Mouse (Mus musculus): ENCODE results near the gene Tbc1d22b.

Gene Tbc1d22b

DNA sequence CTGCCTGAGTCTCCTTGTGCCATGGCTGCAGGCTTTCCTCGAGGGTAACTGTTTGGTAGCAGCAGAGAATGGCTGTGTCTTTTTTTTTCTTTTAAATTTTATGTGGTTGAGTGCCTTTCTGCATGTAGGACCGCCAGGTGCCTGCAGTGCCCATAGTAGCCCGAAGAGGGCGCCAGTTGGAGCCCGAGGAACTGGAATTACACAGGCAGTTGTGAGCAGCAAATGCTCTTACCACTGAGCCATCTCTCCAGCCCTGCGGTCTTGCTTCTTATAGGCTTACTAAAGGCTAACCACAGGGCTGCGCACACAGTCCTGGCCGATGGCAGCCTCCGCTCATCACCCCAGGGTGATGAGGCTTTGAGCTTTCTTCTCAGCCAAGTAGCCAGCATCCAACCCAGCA is 18.3 kb upstream of the Tbc1d22b start:
- in situ Hi-C loops (cut with MboI; ENCODE audit: low pct_unique_long_range_greater_than_20kb in 1 of 2, low sequenced_read_pairs in 2 of 2, unreplicated experiment in 1 of 2) = loop anchor here in 1 of 2 experiments (10.0 kb wide), 2 partner anchors 224 to 354 kb away; no protein-coding TSS in a partner anchor

DNA sequence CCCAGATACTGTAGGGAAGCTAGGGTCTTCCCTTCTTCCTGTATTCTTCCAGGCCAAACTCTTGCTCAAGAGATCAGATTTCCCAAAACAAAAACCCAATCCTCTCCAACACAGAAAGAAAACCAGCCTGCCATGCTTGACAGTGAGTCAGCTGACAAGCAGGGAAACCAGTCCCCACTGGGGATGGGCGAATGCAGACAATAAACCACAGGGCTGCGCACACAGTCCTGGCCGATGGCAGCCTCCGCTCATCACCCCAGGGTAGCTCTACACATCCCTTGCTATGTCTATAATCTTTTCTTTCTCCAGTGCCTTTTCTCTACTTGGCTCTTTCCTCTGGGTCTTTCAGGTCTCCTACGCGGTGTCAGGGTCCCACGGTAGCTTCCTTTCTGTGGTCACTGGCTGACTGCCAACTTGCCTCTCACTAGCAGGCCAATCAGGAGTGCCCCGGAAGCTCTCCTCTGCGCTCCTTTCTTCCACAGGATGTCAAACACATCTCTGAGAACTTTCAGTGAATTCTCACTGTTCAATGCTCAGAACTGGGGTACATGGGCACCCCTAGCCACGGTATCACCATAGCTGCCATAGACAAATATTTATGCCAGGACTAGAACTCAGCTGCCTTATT is 17.7 kb upstream of the Tbc1d22b start:
- in situ Hi-C loops (cut with MboI; ENCODE audit: low pct_unique_long_range_greater_than_20kb in 1 of 2, low sequenced_read_pairs in 2 of 2, unreplicated experiment in 1 of 2) = loop anchor here in 1 of 2 experiments (10.0 kb wide), 2 partner anchors 223 to 353 kb away; no protein-coding TSS in a partner anchor

DNA sequence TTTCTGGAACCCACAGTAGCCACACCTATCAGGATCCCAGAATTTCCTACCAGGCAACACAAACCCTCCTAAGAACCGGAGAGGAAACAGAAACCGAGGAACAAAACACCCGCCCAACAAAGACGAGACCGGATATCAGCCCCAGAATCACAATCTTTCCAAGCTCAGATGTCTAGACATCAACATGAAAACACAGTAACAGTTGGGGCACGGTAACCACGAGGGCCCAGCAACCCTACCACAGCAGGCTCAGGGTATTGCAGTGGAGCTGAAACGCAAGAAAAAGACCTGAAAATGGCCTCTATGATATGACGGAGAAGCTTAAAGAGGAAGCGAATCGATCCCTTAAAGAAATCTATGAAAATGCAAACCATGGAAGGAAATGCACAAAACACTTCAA is 15.7 kb upstream of the Tbc1d22b start:
- in situ Hi-C loops (cut with MboI; ENCODE audit: low pct_unique_long_range_greater_than_20kb in 1 of 2, low sequenced_read_pairs in 2 of 2, unreplicated experiment in 1 of 2) = loop anchor here in 1 of 2 experiments (10.0 kb wide), 2 partner anchors 221 to 351 kb away; no protein-coding TSS in a partner anchor

DNA sequence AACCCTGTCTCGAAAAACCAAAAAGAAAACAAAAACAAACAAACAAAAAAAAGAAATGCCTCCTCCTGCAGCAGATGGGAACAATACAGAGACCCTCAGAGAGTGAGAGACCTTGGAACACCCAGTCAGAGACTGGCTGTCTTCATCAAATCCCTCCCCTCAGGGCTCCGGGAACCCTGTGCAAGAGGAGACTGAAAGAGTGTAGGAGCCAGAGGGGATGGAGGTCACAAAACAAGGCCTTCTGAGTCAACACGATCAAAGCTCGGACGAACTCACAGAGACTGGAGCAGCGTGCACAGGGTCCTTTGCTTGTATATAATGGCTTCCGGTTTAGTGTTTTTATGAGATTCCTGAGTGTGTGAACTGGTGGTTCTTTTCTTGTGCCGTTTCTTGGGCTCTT is 9.2 kb upstream of the Tbc1d22b start:
- in situ Hi-C loops (cut with MboI; ENCODE audit: low pct_unique_long_range_greater_than_20kb in 1 of 2, low sequenced_read_pairs in 2 of 2, unreplicated experiment in 1 of 2) = no loop called here

DNA sequence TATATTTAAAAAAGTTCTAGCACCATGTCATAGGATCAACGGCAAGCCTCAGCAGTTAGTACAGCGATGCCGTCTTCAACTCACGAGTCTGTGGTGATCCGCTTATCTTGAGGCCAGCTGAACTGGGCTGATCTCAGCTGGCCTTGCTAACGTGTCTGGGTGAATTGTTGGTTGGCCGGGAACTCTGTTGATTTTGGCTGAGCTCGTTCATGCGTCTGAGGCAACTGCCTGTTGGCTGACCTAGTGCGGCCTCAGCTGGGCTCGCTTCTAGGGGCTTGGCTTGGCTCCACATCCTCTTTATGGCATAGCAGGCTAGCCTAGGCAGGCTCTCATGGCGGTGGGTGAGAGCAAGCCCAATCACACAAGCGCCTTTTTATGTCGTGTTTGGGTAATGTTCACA is 8.2 kb upstream of the Tbc1d22b start:
- in situ Hi-C loops (cut with MboI; ENCODE audit: low pct_unique_long_range_greater_than_20kb in 1 of 2, low sequenced_read_pairs in 2 of 2, unreplicated experiment in 1 of 2) = no loop called here

DNA sequence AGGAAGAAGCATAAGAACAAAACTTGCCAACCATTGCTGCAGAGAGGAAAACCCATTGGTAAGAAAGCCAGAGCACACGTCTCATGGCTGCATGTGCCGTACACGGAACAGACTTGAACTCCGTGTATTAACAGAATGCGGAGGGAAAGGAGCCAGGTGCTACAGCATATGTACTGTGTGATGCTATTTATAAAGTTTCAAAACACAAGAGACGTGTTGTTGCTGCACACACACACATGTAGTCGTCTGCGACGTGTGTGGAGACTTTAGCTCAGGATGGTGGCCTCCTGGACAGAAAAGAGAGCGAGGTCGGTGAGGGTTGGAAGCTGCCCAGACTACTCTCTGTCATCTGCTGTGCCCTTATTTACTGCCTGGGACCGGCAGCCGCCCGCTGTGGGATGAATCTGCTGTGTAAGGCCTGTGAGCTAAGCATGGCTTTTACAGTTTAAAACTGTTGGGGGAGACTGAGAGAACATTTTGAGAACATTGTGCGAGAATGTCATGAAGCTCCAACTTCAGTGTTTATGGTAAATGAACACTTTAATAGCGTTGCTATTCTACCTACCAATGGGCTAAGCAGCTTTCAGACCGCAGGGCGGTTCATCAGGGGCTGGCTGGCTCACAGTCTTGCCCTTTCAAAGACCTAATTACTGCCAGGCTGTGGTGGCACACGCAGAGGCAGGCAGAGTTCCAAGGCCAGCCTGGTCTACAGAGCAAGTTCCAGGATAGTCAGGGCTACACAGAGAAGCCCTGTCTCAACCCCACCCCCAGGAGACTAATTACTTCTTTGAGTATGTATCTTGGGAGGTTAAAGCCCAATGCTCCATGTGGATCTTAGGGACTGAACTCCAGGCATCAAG is 6.5 kb upstream of the Tbc1d22b start:
- in situ Hi-C loops (cut with MboI; ENCODE audit: low pct_unique_long_range_greater_than_20kb in 1 of 2, low sequenced_read_pairs in 2 of 2, unreplicated experiment in 1 of 2) = no loop called here

DNA sequence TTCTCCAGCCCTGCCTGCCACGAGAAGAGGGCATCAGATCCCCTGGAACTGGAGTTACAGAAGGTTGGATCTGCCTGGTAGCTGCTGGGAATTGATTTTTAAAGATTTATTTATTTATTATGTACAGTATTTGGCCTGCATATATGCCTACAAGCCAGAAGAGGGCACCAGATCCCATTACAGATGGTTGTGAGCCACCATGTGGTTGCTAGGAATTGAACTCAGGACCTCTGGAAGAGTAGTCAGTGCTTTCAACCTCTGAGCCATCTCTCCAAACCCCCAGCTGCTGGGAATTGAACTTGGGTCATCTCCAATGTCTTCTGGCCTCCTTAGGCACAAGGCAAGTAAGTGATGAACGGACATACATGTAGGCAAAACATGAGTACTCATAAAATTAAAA is 5.5 kb upstream of the Tbc1d22b start:
- in situ Hi-C loops (cut with MboI; ENCODE audit: low pct_unique_long_range_greater_than_20kb in 1 of 2, low sequenced_read_pairs in 2 of 2, unreplicated experiment in 1 of 2) = no loop called here

DNA sequence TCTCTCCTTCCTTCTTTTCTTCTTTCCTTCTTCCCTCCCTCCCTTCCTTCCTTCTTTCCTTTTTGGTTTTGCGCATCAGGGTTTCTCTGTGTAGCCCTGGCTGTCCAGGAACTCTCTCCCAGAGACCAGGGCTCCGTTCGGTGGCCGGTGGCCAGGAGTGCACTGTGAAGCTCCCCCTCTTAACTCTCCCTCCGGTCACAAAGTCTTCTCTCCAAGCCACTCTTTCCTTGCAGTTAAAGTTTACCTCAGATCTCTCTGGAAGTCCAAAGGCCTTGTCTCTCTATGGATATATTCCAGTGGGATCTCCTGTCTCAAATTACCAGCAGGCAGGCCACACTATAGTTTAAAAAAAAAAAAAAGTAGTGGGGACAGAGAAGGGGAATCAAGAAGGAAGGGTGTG is 4.3 kb upstream of the Tbc1d22b start:
- in situ Hi-C loops (cut with MboI; ENCODE audit: low pct_unique_long_range_greater_than_20kb in 1 of 2, low sequenced_read_pairs in 2 of 2, unreplicated experiment in 1 of 2) = no loop called here

DNA sequence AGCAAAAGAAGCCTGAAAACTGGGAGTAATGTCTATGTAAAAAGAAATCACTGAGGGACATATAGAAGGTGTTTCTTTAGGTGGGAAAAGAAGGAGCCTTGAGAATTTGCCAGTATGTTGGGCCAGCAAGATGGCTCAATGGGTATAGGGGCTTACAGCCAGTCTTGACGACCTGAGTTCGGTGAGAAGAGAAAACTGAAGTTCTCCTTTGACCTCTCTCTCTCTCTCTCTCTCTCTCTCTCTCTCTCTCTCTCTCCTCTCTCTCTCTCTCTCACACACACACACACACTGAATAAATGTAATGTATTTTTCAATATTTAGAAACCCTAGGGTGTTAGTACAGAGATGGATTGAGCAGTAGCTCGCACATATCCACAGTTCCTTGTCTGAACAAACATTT is 1.1 kb upstream of the Tbc1d22b start:
- in situ Hi-C loops (cut with MboI; ENCODE audit: low pct_unique_long_range_greater_than_20kb in 1 of 2, low sequenced_read_pairs in 2 of 2, unreplicated experiment in 1 of 2) = no loop called here

DNA sequence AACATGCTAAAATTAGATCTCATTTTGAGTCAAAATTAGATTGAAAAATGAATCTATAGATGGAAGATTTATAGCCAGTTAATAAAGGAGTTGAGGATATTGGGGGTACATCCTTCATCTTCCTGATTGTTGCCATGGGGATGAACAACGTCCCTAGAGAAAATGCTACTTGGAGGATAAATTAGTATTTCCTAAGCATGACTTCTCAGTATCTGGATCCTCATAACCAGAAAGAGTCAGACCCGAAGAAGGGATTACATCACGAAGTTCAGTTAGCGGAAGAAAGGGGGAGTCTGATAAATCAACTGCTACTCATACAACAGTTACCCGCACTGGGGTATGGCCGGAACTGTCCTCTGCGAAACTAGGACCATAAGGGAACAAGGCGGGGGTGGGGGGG is 591 bp upstream of the Tbc1d22b start:
- in situ Hi-C loops (cut with MboI; ENCODE audit: low pct_unique_long_range_greater_than_20kb in 1 of 2, low sequenced_read_pairs in 2 of 2, unreplicated experiment in 1 of 2) = no loop called here

DNA sequence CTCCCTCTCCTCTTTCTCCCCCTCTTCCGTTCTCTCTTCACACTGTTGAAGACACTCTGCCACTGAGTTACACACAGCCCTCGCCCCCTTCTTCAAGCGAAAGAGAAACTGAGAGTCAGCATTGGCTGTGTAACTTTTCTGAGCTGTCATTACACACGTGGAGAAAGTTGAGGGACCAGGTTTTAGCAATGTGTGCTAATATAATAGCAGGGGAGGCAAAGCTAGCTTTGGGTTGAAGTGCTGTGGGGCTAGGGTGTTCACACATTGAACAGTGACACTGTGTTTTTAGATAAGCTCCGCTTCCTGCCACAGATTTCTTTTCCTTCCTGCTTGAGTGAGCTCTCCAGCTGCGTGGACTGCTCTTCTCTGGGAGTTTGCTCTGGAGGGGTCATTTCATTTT is 1.4 kb downstream of the Tbc1d22b start:
- in situ Hi-C loops (cut with MboI; ENCODE audit: low pct_unique_long_range_greater_than_20kb in 1 of 2, low sequenced_read_pairs in 2 of 2, unreplicated experiment in 1 of 2) = no loop called here

DNA sequence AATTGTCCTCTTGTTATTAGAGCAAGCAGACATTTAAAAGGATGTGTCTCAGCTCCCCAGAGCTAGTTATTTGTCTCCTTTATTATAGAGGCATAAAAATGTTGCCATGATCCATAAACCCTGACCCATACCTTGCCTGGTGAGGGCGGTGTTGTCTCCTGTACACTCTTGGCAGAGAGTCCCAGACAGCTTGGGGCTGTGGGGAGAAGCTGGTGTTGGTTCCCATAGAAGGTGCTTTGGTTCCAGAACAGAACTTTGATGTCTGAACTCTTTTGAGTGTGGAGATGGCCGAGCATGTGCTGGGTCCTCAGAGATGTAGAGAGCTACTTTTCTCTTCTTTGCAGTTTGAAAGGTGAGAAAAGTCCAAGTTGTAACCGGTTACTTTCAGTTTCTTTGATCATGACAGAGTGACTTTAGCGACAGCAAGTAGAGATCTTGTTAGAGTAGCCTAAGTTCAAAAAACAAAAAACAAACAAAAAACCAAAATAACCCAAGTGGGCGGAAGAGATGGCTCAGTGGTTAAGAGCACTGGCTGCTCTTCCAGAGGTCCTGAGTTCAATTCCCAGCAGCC is 2.7 kb downstream of the Tbc1d22b start, which contains the start of gene Tmem217:
Gene Tmem217 (minus strand): TSS at position 224 of the 571 bp plus-strand sequence.
- in situ Hi-C loops (cut with MboI; ENCODE audit: low pct_unique_long_range_greater_than_20kb in 1 of 2, low sequenced_read_pairs in 2 of 2, unreplicated experiment in 1 of 2) = no loop called here

DNA sequence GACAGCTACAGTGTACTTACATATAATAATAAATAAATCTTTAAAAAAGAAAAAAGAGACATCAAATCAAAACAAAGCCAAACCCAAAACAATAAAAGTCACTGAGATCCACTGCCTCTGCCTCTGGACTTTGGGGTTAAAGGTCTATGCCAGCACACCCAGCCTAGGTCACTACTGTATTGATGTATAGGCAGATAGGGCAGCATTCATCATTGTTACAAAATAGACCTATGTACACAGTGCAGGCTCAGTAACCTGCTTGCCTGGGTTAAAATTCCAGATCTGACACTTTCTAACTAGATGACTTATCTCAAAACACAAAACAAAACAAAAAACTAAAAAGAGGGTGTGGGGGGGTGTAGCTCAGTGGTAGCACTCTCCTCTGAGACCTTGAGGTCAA is 4.6 kb downstream of the Tbc1d22b start:
- in situ Hi-C loops (cut with MboI; ENCODE audit: low pct_unique_long_range_greater_than_20kb in 1 of 2, low sequenced_read_pairs in 2 of 2, unreplicated experiment in 1 of 2) = no loop called here

DNA sequence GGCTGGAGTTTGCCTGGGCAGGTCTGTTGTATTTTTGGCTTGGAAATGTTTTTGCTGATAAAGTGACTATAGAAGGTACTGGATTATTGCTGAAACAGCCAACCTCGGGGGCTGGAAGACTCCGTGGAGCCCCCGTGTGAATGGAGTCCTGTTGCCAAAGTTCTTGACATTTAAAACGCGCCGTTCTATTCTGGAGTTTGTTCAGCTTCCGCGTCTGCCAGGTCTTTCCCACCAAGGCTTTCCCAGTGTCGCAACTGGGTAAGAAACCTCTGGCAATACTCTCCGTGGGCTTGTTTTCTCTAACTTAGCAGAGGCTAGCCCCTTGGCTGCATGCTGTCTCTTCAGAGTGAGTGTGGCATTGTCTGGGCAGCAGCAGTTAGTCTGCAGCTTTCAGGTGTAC is 6.9 kb downstream of the Tbc1d22b start:
- in situ Hi-C loops (cut with MboI; ENCODE audit: low pct_unique_long_range_greater_than_20kb in 1 of 2, low sequenced_read_pairs in 2 of 2, unreplicated experiment in 1 of 2) = no loop called here

DNA sequence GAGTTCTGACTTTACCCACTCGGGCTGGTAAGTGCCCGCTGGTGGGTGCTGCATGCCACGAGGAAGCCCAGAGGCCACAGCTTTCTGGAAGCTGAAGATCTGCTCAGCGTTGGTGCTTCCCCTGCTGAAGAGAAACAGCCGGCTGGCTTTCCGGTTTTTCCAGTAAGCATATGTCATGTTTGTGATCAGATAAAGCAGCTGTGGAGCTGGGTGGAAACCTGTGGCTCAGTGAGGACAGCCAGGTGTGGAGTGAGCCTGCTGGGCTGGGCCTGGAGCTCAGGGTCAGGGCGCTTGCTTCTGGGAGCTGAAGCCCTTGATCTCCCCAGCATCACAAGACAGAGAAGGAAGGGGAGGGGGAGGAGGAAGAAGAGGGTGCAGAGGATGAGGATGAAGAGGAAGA is 7.3 kb downstream of the Tbc1d22b start:
- in situ Hi-C loops (cut with MboI; ENCODE audit: low pct_unique_long_range_greater_than_20kb in 1 of 2, low sequenced_read_pairs in 2 of 2, unreplicated experiment in 1 of 2) = no loop called here

DNA sequence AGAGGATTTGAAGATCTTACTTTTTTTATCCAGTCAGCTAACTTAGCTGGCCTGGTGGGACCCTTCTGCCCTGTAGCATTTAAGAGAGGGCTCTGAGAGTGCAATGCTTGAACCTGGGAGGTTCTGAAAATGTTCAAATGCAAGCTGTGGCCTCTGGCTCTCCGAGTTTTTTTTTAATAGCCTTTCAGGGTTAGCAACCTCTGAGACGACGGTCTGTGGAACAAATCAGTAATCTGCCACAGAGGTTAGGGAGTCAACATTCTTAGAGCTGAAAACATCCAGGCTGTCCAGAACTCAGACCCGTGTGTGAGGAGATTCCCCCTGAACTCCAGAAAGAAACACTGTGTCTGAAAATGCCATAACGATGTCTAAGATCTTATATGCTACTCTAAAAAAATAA is 8.9 kb downstream of the Tbc1d22b start:
- in situ Hi-C loops (cut with MboI; ENCODE audit: low pct_unique_long_range_greater_than_20kb in 1 of 2, low sequenced_read_pairs in 2 of 2, unreplicated experiment in 1 of 2) = no loop called here

DNA sequence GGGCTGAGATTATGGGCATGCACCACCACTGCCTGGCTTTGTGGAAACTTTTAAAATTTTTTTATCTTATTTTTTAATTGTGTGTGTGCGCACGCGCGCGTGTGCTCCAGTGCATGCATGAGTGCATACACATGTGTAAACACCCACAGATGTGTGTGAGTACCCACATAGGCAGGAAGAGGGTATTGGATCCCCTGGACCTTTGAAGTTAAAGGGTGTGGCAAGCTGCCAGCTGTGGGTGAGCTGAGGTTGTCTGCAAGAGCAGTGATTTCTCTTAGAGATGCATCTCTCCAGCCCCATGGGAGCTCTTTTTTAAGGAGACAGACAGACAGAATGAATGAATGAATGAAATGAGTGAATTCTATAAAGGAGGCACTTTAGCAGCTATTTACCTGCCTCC is 15.9 kb downstream of the Tbc1d22b start:
- in situ Hi-C loops (cut with MboI; ENCODE audit: low pct_unique_long_range_greater_than_20kb in 1 of 2, low sequenced_read_pairs in 2 of 2, unreplicated experiment in 1 of 2) = no loop called here

DNA sequence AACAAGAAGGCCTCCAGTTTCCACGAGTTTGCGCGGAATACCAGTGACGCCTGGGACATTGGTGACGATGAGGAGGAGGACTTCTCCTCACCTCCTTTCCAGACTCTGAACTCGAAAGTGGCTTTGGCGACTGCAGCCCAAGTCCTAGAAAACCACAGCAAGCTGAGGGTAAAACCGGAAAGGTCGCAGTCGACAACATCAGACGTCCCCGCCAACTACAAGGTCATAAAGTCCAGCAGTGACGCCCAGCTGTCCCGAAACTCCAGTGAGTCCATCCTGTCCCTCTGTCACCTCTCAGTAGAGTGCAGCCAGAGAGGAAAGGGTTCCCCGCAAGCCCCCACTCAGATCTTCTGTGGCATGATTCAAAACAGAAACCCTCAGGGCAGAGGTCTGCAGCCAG is 18.9 kb downstream of the Tbc1d22b start:
- in situ Hi-C loops (cut with MboI; ENCODE audit: low pct_unique_long_range_greater_than_20kb in 1 of 2, low sequenced_read_pairs in 2 of 2, unreplicated experiment in 1 of 2) = no loop called here

DNA sequence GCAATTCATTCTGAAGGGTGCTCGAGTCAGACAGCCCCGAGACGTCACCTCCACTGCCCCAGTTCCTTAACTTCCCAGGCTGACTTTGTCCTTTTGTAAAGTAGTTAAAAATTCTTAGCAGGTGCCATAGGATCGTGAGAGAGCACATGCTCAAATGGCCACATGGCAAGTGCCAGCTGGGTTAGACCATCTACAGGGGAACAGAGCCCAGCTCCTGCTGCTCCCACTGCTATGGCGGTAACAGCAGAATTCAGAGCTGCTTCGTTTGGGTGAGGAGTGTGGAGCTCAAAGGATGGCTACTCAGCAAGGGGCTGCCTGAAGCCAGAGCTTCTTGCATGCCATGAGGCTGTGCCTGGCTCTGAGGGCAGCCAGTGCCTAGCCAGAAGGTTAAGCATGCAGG is 20.2 kb downstream of the Tbc1d22b start:
- in situ Hi-C loops (cut with MboI; ENCODE audit: low pct_unique_long_range_greater_than_20kb in 1 of 2, low sequenced_read_pairs in 2 of 2, unreplicated experiment in 1 of 2) = no loop called here
